Mouse (Mus musculus): ENCODE results near the gene Fhit.

Fhit gene

DNA sequence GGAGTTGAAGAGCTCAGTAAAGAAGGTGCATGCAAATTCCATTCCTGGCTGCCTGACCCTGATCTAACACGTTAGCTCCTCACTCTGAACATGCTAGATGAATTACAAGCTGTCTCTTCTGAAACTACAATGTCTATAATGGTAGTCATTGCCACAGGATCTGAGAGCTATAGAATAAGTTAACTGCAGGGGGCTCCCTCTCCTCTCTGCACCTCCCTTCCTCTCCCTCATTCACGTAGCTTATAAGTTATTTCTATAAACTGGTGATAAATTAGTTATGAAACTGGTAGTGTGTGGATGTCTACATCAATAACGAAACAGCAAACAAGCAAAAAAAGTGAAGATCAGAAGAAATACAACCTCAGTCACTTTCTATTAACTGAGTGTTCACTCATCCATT is 860.9 kb downstream of the Fhit start:
- 93% methylated on average over 3 of the region's 3 CpGs for WGBS

DNA sequence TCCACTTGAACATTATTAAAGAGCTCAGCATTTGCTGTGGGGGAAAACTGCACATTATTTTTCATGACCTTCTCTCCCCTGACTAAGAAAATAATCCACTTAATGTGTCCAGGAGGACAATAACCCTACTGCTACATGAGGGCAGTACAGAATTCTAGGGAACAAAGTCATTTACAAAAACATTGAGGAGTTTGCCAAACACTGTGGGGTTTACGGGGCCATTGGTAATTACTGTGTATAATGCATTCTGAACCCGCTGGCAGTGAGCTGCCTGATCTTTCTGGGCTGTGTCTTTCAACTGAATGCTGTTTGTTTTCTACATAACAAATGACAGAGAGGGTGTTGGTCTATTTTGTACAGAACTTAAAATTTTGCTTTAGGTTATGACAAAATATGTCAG is 862.8 kb downstream of the Fhit start:
- 63% methylated on average over 2 of the region's 2 CpGs for WGBS

DNA sequence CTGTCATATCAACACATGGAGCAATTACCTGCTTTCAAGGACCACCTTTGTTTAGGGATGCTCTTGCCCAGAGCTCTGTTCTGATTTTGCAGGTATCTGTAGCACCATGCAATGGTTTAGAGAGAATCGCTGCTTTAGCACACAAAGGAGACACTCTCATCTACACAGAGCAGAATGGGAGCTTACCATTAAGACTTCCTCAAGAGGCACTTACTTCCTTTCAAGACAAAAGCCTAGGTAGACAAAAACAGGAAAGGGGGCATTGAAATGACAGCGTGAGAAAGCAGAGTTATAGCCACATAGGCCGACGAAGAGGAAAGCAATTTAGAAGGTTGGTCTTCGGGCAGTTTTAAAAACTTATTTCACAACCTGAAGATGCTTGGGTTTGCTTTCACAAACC is 872.8 kb downstream of the Fhit start:
- WGBS, result 86% methylated on average over 5 of the region's 5 CpGs

DNA sequence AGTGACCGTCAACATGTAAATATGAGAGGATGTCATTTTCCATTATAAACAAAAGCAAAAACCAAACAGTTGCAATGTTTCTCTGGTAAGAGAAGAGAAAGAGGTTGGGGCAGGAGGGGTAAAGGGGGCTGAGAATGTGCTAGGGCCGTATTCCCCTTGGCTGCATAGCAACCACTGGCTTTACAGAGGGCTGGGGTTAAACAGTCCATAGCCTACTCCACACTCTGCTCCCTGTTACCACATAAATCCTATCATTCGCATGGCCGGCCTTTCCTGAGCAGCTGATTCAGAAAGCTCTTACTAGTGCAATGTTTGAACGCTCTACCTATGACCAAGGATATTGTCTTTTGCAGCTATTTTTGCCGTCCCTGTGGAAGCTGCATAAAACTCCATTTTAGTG is 875.8 kb downstream of the Fhit start:
- WGBS, result 89% methylated on average over 6 of the region's 6 CpGs

DNA sequence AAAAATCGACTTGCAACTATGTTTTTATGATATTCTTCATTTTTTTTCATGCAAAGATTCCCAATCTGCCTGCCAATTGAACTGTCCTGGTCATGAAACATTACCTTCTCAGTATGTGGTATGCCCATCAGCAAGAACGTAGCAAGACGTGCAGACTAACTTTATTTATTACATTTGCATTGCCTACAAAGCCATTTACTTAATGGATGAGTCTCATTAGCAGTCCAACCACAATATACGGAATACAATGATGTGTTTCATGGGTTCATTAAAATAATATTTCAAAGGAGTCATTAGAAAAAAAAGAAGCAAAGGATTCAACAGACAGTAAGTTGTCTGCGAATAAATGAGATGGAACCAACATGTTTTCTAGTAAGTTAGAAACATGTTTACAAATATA is 933.1 kb downstream of the Fhit start:
- WGBS, result 83% methylated on average over 5 of the region's 5 CpGs

DNA sequence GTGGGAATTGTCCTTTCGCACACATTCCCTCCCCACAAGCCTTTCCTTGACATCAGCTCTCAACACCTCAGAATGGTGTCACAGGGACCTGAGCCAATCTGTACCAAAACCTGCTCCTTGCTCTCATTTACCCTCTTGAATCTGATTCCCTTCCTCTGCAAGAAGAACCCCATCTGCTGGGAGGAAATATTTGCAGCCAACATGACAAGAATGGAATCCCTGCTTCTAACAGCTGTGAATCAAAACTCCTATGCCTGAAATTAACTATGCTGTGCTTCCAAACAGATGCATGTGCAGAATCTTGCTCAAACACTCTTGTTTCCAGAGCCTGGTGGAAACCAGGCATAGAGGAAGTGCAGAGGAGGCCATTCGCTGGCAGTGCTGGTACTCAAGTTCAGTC is 940.0 kb downstream of the Fhit start:
- 45% methylated on average over 2 of the region's 2 CpGs for WGBS

DNA sequence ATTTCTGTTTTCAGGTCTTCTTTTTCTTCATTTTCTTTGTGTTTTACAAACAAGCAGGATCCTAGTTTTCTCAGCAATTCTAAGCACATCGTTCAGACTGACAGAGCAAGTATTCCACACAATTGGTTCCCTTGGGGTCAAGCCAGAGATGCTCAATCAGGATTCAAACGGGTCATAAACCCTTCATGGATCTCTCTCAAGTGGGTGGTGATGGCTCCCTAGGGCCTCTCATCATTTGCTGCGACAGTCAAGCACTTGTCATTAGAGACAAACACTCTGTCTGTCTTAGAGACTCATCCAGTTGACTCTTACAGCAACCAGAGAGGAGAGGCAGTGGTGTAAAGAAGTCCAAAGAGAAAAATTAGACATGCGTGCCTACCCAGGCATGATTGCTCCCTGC is 948.6 kb downstream of the Fhit start:
- 80% methylated on average over 4 of the region's 4 CpGs for WGBS

DNA sequence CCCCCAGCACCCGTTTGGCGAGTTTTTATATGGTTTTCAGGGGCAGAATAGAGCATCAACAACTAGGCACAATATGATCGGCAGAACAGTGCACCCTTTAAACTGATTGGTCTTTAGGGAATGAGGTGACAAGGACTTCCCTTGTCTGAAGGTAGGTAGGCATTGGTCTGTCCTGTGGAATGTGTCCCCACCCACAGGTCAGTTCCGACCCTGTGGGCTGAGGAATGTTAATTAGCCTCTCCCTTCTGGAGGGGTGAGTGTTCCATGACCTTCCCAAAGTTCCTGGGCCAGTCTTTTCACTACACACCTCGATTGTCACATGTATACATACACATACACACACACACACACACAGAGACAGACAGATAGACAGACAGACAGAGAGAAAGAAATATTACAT is 950.7 kb downstream of the Fhit start:
- 82% methylated on average over 5 of the region's 5 CpGs for WGBS

DNA sequence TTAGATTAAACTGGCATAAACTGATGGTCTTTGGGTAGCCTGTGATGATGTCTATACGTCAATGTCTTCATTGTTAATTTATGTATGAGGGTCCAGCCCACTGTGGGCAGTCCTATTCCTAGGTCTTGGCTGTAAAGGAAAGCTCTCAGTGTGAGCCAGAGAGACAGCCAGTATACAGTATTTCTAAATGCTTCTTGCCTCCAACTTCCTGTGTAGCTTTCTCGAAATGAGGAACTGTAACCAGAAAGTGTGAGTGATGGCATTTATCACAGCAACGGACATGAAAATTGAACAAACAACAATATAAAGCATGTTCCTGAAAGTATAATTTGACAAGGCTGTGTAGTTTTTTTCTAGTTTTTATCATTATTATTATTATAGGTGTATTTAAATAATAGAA is 952.8 kb downstream of the Fhit start:
- 86% methylated on average over 3 of the region's 3 CpGs for WGBS

DNA sequence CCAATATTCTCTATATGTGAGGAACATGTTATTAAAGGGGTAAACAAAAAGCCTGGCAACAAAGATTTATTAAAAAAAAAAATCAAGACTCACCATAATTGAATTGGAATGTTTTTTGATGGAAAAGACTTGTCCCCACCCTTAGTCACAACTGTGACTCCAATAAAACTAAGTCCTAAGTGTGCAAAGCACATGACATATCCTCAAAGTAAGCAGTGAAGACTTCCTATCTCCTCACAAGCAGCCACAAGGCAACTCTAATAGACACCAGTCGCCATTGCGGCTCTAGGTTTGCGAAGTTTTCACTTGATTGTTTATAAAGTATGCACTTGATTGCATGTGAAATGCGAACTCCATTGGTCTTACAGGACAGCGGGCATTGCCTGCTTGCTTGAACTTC is 956.1 kb downstream of the Fhit start:
- WGBS, result 94% methylated on average over 5 of the region's 5 CpGs

DNA sequence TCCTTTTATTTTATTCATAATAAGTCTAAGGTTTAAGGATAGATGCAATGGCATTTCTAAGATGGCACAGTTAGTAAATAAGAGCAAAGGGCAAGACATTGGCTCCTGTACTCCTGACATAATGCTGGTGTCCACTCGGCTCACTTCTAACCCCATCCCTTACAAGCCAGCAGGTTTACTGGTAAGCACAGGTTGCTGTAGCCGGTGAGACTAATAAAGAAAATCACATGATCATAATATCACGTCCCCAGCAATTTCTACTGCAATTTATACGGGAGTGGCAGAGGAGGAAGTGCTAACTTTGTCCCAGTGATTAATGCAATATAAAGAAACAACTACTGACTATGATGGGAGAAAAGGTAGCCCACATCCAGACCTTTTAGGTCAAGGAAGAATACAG is 956.5 kb downstream of the Fhit start:
- 86% methylated on average over 4 of the region's 4 CpGs for WGBS

DNA sequence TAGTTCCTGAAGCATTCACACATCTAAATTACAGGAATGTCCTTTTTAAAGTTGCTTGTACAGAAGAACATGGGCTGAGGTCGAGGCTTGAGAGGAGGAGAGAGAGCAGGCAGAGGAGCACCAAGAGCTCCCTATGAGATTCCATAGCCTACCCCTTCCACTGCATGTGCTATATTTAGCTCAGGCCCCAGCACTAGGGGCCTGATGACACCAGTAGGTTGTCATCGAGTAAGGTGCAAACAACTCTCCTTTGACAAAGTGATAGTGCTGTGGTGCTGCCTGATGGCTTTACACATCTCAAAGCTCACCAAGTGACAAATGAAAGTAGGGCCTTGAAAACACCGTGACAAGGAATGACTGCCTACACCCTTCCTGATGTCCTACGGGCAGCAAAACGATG is 967.7 kb downstream of the Fhit start:
- WGBS, result 69% methylated on average over 5 of the region's 5 CpGs

DNA sequence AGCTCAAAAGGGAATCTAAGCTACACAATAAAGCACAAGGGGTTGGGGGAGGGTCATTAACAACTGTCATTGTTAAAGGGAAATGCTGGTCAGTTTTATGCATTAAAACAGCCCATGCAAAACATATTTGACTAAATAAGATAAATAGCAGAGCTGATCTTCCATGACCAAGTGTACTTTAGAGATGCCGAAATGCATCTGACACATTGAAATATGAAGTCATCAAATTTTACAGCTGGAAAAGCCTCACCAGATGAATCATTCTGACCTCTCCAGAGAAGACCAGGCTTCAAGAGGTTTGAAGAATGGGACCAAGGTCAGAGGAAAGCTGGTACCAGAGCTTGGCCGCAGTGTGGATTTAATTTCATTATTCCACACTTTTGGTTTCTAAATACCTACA is 990.1 kb downstream of the Fhit start:
- 92% methylated on average over 2 of the region's 2 CpGs for WGBS

DNA sequence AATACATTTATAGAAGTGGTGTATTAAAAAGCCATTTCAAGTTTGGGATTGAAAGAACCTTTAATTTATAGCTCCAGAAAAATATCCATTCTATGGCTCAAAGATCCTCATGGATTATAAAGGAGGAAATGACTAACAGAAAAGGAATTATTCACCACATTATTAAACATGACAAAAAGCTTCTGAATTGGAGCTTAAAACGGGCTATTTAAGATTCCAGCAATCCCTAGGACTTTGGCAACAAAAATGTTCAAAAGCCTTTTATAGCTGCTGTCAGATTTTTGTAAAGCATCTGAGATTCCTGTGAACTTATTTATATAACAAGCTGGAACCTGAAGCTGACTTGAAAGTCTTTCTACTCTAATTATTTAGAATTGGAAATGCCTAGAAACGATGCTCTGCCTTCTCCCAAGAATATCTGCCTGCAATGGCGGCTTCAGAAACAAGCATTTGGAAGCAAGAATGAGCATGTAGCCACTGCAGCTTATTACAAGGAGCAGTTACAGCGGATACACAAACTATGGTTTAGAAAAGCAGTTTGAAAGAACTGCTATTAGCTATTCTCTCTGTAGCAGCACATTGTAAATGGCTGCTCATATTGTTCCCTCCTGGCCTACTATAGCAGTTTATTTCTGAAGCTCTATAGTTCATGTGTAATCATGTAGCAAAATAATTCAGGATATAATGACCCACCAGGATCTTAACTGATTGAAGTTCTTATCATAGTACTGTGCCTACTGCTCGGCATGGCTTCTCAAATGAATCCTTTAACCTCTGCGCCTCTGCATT is 995.0 kb downstream of the Fhit start:
- 43% methylated on average over 6 of the region's 6 CpGs for WGBS

DNA sequence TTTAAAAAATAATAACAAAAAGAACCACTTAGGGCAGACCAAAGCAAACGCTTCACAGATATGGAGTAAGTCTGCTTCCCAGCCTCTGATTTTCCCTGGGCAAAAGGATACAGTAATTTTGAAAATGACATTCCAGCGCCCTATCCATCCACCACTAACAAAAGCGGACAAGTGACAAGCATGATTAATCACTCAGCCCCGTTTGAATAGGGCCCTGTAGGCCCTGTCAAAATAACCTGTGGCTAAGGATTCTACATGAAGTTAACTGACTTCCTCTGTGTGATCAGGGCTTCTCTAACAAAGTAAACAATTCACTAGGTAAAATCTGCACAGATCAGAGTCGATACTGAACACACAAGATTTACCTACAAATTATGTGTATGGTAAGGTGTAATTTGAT is 1012.0 kb downstream of the Fhit start:
- WGBS, result 74% methylated on average over 5 of the region's 5 CpGs

DNA sequence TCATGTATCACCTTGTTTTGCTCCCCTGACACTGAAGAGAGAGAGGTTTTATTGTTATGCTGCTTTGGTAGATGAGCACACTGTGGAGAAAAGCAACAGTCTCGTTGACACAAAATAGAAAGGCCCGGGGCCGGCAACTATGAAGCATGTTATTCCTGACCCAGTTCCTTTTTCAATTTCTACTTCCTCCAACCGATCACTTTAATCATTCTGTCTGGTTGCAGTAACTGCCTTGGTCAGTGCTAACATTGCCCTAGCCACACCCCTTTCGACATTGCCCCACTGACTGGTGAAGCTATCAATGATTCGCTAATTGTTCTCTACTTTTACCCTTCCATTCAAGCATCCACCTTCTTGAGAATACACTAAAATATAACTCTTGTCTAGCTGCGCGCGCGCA is 1028.0 kb downstream of the Fhit start:
- 90% methylated on average over 10 of the region's 10 CpGs for WGBS

DNA sequence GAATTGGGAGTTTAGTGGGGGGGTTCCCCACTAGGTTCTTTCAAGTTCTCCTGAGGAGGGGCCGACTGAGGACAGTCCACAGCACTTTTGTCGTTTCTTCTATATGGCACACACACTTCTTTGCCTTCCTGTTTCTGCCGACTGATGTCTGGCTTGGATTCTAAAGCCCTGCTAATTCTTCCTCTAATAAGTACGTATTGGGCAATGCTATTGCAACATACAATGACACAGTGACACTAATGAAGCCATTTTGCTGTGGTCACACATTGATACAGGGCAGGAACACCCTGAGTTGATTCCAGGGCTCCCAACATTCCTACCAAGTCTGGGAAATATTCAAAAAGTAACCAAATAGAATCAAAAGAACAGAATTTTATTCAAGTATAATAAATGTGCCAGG is 1032.2 kb downstream of the Fhit start:
- 89% methylated on average over 4 of the region's 4 CpGs for WGBS

DNA sequence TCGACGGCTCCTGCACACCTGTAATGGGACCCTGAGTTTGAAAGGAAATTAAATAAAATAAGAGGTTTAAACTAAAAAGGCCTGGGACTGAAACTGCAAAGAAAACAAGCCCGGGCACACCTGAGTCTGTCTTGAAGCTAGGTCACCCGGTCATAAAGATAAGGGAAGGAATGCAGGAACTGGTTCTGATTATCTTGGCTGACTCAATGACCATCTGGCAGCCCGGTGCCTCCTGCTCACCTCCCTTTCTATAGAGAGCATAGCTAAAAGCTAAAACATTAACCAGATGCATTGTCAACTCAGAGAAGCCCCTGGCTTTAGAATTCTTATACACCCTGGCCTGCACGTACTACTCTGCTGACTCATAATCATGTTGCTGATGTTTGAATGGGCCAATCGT is 1032.7 kb downstream of the Fhit start:
- WGBS, result 93% methylated on average over 7 of the region's 7 CpGs

DNA sequence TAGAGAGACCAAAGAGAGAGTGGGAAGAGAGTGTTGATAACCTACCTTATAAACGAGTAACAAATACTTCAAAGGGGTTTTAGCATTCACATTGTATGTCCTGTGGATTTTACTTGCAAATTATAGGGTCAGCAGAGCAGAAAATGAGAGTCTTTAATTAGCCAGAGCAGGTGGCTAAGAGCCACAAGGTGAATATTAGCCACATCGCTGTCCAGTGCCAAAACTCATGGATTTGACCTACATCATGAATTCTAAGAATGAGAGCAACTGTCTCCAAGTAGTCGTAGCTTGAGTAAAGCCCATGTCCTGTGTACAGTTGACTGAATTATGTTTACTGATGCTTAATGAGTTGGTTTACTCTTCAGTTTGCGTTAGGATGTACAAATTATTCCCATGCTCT is 1039.7 kb downstream of the Fhit start:
- WGBS, result 64% methylated on average over 4 of the region's 4 CpGs

DNA sequence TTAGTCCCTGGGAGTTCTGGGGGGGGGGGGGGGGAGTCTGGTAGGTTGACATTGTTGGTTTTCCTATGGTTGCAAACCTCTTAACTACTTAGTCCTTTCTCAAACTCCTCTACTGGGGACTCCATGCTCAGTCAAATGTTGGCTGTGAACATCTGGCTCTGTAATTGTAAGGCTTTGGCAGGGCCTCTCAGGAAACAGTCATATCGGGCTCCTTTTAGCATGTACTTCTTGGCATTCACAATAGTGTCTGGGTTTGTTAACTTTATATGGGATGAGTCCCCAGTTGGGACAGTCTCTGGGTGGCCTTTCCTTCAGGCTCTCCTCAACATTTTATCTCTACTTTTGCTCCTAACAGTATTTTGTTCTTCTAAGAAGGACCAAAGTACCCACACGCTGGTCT is 1065.6 kb downstream of the Fhit start:
- 92% methylated on average over 2 of the region's 2 CpGs for WGBS

DNA sequence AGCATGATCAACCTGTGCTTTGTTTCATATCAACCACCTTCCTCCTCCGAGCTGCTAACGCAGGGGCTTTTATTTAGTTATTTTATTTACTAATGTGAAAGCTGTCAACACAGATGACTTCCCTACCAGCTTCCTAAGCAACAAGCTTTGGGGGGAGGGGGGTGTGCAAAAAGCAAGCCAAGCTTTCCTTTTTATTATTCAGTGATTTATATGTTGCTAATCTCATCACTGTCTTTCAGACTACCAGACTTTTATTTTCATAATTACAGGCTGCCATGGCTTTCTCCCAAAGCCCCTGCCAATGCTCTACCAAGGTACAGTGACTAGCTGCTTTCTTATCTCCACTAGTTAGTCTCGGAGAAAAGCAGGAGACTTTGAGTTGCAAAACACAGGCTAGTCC is 1082.8 kb downstream of the Fhit start:
- whole genome bisulfite sequencing, result 68% methylated on average over 3 of the region's 3 CpGs

DNA sequence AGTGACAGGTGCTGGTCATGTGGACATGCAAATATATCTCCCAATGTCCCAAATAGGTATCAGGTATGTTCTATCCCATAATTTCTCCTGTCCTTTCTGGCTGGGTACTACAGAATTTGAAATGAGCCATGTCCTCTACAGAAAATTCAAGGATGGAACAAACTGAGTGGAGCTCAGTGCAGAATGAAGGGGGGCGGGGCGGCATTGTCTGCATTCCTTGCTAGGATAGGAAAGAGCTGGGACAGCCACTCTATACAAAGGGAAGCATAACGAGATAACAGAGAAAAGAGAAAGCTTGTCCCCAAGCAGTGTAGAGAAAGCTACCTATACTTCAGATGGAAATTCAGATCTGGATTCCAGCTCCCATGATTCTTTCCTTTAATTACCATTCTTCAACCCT is 1111.9 kb downstream of the Fhit start:
- WGBS, result 81% methylated on average over 3 of the region's 3 CpGs

DNA sequence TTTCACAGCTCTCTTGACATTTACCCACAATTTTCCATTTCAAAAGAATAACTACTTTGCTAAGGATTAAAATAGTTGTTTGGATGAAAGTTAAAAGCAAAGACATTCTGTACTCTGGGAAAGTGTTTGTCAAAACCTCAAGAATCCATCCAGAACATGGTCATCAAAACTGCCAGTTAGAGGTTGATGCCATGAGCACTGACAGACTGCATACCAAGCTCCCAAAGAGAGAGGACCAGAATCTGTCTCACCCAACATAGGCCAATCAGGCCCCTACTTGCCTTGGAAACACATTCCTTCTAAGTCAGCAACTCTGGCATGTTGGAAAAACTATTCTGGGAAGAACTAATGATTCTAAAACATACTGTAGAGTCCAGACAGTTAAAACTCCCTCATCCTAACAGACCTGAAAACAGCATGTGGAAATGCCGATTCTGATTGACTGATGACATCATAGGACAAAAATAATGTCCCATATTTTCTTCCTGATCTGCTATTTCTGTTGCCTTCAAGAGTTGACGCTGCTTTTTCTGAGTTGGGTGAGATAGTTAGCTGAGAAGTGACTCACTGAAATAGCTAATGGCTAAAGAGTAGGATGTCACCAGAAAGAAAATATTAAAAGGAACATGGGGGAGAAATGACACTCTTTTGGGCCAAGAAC is 1114.6 kb downstream of the Fhit start:
- 55% methylated on average over 2 of the region's 2 CpGs for WGBS
